In the genomic region with DNA sequence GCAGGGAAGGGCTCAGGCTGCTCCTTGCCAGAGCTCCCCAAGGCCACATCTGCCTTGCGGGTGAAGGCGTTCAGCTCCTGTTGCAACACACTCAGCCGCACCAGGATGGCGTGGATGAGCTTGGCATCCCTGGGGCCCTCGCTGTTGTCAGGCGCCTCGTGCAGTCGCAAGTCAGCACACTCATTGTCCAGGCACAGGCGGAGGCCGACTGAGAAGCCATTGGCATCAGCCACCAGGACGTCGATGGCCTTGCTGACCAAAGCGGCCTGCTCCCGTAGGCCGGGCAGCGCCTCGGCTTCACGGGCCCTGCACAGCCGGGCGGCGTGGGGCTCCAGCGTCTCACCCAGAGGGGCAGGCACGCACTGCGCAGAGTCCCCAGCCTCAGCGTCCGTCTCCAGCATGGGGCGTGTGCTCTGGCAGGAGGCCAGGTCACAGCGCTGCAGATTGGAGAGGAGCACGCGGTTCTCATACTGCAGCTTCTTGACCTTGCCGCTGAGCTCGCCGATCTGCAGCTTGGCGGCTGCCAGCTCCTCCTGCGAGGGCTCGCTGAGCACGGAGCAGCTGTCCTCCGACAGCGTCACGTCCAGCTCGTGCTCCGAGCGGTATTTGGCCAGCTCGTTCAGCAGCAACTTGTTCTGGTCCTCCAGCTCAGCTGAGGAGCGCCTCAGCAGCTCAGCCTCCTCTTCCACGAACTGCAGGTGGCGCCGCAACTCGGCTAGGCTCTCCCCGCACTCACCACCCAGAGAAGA, we compare ENCODE assay signal across 1 mouse cellular context.
TF ChIP-seq lines count a peak whose summit lies in the region.

No protein-coding gene starts in this region.

TF ChIP-seq in MEL, 35 proteins besides CTCF, POLR2A, EP300 and RAD21 (continued from another document):
- TF ChIP-seq HCFC1 (IDR thresholded peaks at IDR 0.05; ENCODE audit: low read depth, low read length) = no peak
- 0 out of 2 replicates have a peak, but pooled peaks have one; percentile 21 for TF ChIP-seq MYC (IDR thresholded peaks at IDR 0.05; ENCODE audit: low read depth, low read length)
- TF ChIP-seq ZKSCAN1 (IDR thresholded peaks at IDR 0.05; ENCODE audit: low read depth, low read length) = no peak
- TF ChIP-seq TBP (IDR thresholded peaks at IDR 0.05; ENCODE audit: low read depth, low read length) = no peak
- TF ChIP-seq E2F4 (IDR thresholded peaks at IDR 0.05; ENCODE audit: borderline replicate concordance, low read depth, low read length) = no peak
